Mouse (Mus musculus) spleen, postnatal 10 days (tissue): ENCODE measurements at regions not wholly inside any gene's neighbourhood (a gene's known extent, or its start where the extent isn't known, plus 50 kb on each side); places are given as distances from the start of the nearest gene placed in this dataset.

Experiments used
- DNase-seq, 2 experiments: peaks; one replicate each; pipeline ENCODE4 v3.0.0; 2021 to 2022; ENCODE audit warnings: low spot score in 2 of 2

DNA sequence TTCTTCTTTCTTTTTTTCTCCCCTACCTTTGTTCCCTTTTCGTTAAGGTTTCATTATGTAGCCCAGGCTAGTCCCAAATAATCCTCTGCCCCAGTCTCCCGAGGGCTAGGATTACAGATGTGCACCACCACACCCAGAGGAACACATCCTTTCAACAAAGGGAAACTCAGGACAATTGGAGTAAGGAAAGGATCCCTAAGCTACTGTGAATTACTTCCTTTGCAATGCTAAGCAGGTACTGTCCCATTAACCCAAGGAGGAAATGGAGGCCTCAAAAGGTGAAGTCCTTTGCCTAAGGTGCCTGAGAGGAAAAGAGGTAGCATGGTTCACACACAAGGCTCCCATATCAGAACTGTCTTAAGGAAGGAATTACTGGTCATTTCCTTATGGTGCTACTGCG is 157.2 kb downstream of the En1 start:
- DNase-seq = no peak

DNA sequence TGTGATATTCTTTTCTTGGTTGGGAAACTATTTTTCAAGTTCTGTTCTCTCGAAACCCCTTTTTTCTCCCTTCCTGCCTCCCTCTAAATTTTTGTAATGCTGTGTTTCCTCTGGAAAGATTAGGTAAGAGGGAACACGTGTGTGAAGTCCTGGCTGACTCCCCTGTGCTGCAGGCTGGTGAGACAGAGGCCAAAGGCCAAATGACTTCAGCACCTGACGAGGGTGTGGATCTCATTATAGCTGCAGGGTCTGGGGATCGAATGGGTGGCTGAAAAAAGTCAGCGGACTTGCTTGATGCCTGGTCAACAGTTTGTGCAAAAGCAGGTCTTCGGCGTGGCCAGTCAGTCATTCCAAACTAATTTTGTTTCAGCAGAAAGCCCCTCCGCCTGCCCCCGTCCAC is 159.1 kb downstream of the En1 start:
- no peak for DNase-seq

DNA sequence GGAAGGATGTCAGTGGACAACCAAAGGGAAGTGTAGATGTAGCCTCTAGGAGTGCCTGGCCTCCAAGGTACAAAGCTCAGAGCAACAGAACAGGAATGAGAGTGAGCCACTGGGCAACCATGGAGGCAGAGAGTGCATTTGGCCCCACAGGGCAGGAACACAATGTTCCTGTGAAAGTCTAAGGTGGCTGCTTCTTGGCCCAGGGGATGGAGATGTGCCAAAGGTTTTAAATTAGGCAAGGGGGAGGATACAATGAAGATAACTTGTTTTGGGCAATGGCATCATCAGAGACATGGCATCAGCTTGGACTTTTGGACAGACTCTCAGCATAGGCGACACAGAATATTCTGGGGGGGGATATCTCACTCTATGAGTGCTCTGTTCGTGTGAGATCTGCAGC is 160.3 kb downstream of the En1 start:
- no peak for DNase-seq

DNA sequence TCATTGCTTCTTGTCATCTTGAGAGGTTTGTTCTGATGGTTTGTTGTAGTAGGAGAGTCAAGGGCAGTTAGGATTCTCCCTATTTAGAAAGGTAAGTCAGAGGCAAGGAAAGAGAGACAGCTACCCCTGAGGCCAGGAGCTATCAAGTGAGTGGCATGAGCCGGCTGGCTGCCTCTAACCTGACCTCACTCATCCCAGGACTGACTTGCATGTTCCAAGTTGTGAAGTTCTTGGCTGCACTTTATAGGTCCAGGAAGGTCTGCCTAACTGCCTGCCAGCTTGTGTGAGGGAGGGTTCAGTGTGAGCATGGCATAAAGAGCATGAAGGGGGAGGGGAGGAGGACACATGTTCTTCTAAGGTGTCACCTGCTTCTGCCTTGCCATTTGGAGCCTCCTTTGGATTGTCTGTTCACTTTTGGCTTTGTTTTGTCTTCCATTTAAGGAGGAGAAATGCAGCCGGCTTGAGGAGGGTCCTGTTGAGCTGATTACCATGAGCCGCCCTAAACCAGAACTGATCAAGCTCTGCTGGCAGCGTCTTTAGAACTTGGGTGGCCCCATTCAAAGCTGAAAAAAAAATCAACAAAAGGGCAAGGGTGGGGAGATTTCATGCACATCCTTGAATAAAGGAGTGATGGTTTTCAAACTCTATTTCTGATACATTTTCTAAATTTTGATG is 160.8 kb downstream of the En1 start:
- no peak for DNase-seq

DNA sequence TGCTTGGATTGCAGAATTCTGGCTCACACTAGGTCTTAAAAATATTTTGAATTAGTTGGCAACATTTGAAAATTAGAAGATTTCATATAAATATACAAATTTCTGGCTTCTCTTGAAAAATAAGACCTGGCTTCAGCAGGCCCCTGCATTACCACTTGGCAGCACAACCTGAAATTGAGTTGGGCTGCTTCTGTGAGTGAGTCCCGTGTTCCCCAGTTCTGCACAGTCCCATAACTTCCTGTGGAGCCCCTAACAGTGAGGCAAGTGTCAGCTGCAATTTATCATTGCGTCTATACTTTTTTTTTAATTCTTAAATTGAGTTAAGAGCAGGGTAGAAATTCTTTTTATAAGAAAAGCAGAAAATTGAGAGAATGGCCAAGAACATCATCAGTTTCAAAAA is 164.8 kb downstream of the En1 start:
- no peak for DNase-seq

DNA sequence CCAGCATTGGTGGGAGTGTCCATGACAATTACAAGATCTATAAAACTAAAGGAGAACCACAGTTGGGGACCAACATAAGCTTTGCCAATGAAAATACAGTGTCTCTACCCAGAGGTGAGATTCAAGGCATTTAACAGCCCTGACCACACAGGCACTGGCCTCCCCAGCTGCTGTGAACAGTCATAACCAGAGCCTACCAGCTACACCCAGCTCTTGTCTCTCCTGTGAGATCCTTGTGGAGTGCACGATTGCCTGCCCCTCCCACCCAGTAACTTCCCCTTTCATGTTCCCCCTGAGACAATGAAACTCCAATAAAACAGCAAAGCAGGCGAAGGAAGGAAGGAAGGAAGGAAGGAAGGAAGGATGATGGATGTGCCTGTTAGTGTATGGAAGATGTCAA is 169.1 kb downstream of the En1 start:
- no peak for DNase-seq

DNA sequence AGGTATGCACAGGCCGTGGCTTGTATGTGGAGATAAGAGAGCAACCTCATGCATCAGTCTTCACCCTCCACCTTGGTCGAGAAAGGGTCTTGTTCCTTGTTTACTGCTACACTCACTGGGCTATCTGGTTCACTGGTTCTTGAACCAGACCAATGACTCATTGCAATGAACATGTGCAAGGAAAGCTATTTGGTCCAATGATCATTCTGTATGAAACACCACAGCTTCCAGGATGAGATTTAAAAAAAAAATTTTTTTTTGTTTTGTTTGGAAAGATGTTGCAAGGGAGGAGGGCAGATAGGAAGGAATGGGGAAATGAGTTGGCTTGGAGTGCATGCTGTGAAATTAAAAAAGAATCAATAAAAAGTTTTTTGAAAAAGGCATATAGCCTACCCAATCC is 174.7 kb downstream of the En1 start:
- DNase-seq = no peak

DNA sequence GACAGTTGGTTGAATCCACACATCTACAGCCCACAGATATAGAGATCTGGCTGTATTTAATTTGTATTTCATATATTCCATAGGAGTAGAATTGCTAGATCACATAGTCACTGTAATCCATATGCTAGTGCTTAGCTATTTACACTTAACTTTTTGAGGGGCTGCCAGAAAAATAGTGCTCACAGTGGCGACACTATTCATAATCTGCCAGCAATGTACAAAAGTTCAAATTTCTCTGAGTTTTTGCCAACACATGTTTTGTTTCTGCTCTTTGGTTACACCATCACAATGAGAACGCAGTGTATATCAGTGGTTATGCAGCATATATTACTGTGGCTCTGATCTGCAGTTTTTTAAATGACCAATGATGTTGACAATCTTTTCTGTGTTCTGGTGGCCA is 175.2 kb downstream of the En1 start:
- no peak for DNase-seq

DNA sequence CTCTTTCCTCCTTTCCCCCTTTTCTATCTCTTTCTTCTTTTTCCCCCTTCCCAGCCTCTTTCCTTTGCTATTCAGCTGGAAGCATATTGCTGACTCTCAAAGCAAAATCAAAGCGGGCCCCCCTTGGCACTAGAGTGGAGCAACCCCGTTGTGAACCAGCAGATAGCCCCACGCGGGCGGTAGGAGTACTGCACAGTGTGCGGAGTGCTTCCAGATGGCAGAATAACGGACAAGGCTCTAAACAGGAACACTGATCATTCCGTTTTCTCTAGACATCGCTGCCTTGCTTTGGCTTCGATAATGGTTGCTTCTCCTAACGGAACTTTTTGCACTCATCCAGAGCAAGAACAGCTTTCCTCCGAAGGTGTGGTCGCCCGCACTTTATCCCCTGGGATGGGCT is 193.0 kb downstream of the En1 start:
- no peak for DNase-seq

DNA sequence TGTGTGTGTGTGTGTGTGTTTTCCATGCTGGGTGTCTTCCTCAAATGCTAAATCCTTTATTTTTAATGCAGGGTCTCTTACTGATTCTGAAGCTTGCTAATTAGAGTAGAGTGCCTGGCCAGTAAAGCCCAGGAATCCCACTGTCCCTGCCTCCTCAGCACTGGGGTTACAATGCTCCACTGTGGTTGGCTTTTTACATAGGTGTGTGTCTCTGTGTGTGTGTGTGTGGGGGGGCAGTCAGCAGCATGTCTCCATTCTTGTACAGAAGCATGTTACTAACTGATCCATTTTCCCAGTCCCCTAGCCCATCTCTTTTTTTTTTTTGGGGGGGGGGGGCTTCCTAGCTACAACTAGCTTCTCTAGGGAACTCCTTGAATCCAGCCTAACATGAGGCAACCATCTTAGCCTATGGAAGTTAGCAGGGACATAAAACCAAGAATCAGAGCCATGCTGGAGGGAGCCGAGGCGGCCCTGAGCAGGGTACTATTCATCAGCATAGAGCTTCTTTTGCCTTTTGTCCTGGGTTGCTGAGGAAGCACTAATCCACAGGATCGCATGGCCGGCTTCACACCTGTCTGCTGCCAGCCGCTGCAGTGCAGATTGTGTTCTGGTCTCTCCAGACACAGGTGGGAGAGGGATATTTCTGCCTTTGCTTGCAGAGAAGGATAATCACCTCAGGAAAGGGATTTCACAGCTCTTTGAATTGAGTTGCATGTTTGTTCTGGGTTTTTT is 199.2 kb downstream of the En1 start:
- DNase-seq = no peak

DNA sequence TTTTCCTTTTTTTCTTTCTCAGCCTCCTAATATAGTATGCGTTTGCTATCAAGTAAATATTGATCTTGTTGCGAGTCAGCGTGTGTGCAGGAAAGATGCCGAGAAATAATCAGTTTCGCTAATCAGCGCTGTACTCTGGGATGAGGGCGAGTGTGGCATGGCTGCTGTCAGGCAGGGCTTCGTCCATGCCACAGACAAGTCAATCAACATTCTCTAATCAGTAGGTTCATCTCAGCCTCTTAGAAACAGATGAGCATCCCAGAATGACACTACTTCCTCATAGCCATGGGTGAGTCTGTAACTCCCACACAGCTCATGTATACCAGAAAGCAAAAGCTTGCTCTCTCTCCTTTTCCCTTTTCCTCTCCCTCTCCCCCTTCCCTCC is 199.8 kb downstream of the En1 start:
- no peak for DNase-seq

DNA sequence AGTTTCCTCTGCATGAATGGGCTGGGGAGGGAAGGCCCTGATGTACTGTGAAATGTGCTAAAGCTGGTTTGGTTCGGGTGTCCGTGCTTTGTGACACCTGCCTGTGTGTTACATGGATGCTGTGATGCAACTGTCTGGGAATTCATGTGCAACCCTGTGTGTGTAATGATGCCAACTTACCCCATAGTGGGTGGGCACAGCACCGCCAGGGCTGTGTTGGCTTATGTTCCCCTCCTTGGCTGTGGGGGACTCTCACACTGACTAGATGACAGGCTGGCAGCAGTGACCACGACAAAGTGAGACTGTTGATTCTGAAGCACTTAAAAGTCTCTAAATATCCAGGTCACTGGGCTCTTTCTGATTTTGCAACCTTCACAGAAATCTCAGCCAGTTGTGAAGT is 212.2 kb downstream of the En1 start:
- DNase-seq = no peak

DNA sequence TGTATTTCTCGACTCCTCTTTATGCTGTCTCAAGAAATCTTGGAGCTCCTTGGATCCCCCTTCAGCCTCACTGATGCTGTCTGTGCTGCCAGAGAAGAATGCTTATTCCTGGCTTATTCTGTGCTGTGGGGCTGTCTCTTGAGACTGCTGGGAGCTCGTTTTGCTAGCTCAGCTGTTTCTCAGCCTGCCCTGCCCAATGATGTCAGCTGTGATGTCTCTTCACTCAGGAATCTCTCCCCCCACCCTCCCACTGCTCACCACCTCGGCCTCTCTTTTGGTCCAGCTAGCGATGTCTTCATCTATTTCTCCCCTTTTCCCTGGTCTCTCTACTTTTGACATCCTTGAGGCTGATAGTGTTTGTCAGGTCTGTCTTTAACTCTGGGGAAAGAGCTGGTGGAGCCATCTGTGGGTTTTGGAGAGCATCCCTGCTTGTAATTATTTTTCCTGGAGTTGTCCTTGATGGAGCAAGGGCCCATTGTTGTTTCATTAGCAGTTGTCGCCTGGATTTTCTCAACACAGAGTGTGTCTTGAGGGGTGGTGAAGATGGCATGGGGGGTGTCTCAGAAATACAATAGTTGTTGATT is 214.1 kb downstream of the En1 start:
- no peak for DNase-seq

DNA sequence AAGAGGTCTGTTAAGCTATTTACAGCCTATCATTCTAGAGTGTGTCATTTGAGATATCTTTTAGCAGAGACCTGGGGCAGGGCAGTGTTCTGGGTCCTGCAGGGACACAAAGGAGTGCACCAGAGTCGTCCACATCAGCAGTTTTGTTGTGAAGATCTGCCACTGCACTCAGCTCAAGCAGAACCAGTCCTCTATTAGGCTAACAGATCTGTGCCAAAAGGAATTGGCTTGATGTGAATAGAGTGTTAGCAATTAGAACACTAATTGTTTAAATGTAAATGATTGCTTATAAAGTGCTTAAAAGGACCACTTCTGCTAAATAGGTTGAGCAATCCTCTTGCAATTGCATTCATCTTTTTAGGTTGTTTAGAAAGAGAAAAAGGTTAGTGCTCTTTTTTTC is 215.3 kb downstream of the En1 start:
- DNase-seq = no peak

DNA sequence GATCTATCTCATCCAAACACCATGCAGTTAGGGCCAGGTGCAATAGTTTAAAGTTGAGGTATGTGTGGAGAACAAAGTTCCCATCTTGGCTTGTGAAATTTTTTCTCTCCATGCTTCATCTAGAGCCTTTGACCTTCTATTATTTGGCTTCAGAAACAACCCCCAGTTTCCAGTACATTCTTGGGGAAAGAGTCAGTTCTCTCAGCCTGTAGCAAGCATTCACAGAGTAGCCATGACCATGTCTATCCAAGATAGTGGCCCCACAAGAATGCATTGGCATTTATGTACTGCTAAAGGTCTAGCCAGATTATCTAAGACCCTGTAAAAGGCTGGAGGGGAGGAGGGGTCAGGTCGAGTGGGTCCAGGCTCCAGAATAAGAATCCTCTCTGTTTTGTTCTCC is 229.8 kb downstream of the En1 start:
- DNase-seq = no peak

DNA sequence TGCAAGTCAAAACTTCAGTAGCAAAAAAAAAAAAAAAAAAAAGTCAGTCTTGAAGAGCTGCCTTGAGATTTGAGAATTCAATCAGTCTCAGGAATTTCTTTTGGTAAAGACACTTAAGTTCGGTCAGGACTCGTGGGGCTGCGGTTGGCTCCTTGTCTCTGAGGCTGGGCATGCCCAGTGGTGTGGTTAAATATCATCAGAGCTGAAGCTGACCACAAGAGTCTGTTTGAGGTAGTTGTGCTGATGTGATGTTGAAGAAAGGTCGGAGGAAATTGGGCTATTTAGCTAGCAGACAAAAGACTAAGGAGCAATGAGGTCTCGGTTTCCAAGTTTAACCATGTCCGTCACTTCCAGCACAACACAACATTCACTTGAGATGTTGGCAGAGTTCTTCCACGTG is 240.4 kb downstream of the En1 start:
- no peak for DNase-seq

DNA sequence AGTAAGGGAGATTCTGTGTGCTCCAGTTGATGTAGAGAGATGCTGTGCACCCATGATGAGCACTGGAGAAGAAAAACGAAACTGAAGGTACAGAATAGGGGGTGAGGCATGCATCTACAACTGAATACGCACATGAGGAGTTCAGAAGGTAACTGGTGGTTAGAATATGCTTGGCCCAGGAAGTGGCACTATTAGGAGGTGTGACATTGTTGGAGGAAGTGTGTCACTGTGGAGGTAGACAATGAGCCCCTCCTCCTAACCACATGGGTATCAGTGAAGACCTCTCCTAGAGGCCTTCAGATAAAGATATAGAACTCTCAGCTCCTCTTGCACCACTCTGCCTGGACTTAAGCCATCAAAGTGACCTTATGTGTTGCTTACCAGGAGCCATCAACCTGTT is 243.9 kb downstream of the En1 start:
- DNase-seq = no peak

DNA sequence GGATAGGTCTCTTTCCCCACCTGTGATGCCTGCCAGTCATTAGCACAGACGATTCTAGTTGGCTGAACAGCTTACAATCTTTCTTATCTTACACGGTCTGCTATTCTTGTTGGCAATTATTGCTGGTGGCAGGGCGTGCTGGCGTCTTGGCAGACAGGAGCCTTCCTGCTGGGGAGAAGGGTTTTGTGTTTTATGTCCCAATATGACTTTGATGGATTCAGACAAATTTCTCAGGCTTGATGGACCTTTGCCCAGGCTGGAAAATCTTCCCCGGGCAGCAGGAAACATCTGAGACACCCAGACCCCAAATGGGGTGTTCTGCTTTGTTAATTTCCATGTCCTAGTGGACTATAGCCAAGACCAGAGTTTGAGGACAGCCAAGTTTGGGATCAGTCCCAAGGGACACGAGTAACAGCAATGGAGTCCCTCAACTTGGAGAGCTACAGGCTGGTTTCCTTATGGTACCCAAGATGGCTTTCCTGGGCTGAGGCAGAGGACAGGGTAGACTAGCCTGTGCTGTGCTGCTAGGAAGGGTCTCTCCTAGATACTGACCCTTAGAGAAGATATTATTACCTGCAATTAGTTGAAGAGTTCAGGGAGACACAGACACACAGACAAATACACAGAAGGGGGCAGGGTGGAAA is 249.8 kb downstream of the En1 start:
- DNase-seq = no peak

DNA sequence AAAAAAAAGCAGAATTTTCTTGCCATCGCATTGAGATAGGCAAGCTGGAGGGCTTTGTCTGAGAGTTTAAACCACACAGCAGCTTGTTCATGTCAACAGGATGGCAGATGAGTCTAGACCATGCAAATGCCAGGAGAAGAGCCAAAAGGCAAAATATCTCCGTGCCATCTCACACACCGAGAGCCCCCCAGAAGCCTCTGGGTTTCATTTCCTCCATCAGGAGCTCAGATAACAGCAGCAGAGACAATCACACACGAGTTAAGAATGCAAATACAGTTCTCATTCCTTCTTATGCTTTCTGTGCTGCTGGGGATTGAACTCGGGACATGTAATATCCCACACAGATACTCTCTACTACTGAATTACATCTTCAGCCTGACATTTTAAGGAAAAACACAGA is 255.3 kb downstream of the En1 start:
- no peak for DNase-seq

DNA sequence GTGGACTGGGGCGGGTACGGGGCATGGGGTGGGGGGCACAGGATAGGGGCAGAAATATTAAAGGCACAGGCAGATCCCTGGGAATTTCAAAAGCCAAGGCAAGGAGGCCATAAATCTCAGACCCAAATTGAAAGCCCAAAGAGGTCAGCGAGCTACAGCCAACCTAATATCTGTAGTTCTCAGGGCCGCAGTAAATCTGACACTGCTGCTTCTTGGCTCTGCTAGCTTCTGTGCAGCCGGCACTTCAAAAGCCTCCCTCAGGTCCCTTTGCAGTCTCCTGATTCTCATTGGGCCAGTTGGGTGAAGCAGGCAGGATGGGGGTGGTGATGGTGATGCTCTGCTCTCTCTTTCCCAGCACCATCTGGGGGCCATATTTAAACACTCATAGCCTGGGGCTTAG is 257.3 kb downstream of the En1 start:
- no peak for DNase-seq

DNA sequence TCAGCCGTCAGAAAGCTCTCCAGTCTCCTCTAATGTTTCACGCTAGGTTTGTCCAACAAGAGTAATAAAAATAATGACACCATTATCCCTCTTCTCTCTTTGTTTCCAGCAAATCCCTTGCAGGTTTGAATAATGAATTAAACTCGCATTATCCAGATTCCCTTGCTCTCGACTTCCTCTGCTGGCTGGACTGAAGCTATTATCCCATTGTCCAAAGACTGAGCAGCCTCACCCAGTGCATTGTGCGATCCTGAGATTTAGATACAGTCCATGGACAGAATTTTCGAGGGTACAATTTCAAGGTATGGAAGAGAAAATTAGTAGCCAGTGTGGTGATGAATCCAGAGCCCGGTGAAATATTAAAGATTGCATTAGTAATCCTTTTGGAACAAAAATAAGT is 270.3 kb downstream of the En1 start:
- DNase-seq = no peak

DNA sequence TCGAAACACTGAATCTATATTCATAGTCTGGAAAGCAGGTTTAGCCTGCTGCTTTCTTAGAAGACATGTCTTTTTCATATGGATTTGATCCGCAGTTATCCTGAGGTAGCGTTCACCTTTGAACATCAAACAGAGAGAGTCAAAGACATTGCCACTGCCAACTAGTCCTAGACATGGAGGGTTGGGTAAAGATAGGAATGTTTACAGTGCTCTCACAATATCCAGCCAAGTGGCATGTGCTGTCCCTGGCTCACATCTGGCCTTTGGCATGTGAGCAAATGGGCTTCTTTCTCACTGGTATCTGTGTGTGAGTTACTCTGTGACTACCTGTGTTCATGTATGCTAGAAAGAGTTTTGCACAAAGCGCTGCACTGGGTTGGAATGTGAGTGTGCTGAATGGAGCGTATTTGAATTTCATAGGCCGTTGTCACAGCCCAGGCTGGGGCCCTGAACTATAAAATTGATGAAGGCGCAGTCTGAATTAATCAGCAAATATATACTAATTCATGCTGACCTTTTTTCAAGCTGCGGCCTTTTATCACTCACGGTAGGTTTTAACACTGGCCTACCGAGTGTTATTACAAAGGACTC is 280.8 kb downstream of the En1 start:
- no peak for DNase-seq

DNA sequence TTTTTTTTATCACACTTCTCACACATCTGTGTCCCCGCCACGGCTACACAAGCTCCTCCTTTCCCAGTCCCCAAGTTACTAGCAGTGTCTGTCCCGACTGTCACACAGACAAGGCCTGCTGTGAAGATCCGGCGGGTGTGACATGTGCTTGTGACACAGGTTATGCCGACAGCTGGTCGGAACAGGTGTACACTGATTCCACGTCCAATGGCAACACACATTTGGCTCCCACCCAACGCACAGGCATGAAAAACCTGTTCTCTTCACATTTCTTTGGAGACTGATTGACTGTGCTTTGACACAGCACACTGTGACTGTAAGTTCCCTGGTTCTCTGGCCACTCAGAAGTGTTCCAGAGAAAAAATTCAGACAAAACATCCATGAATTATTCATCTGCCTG is 281.4 kb downstream of the En1 start:
- no peak for DNase-seq
